Mouse (Mus musculus): ENCODE results near the gene Scml2. TPM values are rescaled to one million over a fixed set of nuclear protein-coding genes. Genes with fewer than 3 reads are reported as not detected.
"Not testable (repeated sequence)": the region's sequence is repeated elsewhere in the genome, so short reads cannot be mapped to it uniquely, and the experiment has no call there.

Gene Scml2
- total RNA-seq (2021) = 1 to 10 TPM in 1 of 2 experiments, under 1 TPM in 1; 0.38 to 1.3 TPM

DNA sequence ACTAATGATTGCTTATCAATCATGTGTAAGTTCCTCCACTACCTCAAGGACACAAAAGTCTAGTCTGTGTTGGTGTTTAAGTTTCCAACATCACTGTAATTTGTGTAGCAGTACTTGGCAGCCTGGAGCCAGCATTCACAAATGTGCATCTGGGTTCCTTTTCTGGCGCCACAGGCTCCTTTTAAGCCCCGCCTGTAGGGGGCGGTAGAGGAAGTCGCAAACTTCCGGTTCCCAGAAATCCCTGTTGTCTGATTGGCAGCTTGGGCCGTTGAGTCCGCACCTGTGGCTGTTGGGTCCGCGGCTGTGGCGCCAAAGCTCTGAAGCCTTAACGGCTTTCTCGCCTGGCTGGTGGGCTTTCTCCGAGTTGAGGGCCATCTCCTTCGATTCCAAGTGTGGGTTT lies at the start of gene Scml2:
Gene Scml2, plus strand, starts transcription at position 301 of the 400 bp plus-strand sequence.
- DNase-seq; intact Hi-C loops (cut with DNase I): not testable (repeated sequence)

DNA sequence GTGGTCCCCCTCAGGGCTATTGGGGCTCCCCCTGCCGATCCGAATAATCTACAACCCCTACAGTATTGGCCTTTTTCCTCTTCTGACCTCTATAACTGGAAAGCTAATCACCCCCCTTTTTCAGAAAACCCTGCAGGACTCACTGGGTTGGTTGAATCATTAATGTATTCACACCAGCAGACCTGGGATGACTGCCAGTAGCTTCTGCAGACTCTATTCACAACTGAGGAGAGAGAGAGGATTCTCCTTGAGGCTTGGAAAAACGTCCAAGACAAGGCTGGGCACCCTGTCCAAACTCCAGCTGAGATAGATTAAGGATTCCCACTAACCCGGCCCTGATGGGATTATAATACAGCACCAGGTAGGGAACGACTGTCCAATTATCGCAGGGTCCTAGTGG lies 41.4 kb upstream of the Scml2 start:
- intact Hi-C loops (cut with DNase I); DNase-seq: not testable (repeated sequence)

DNA sequence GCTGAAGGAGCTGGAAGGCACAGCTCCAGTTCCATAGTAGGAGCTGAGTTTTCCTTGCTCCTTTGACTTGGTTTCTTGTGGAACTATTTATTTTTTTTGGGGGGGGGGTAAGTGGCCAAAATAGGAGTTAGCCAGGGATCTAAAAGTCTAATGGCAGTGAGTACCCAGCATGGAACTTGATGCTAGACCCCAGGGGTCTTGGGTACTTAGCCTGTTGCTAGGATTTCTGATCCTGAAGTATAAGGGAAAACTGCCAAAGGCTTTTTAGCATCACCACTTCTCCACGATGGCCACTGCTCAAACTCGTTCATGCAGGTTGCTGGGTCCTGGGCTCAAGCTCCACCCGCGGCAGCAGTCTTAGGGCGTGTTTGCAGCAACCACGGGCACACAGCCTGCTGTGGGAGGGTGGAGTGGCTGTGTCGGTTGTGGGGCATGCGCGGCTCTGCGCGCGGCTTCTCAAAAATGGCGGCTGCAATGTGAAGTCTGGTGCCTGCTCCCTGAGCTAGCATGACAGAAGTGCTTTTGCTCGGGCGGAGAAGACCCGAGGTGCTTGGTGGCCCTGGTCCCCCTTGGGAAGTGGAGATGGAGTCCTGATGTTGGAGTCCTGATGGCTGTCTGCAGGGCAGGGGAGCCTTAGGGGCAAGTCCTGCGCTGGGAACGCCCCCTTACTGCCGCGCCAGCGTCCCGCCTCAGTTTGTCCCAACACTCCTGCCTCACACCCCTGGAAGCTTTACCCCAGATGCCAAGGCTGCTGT lies 45.5 kb downstream of the Scml2 start:
- intact Hi-C loops (cut with DNase I) = no loop called here

DNA sequence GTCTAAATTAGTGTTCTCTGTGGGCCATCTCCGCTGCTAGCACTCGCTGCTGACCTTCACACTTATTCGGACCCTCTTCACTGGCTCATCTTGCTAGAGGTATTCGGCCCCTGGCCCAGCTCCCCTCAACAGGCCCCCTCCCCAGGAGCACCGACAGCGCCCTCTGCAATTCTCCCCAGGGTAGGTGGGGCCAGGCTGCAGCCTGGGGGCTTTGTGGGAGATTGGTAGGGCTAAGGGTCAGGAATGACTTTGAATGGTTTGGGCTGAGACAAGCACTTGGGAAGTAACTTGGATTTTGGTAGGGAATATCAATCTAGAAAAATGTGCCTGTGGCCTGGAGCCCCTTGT lies 46.0 kb downstream of the Scml2 start:
- no peak for DNase-seq
- intact Hi-C loops (cut with DNase I) = no loop called here

More for the DNA sequence above, 45.5 kb downstream of the Scml2 start:
- peak; percentile 26 to 39 for DNase-seq

DNA sequence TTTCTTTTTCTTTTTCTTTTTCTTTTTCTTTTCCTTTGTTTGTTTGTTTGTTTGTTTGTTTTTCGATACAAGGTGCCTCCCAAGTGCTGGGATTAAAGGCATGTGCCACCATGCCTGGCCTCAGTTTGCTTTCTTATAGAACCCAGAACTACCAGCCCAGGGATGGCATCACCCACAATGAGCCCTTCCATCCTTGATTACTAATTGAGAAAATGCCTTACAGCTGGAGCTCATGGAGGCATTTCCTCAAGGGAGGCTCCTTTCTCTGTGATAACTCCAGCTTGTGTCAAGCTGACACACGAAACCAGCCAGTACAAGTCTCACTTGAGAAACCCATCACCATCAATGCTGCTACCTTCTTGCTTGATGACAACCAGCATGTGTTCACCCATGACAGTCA lies 170.2 kb downstream of the Scml2 start, which contains the start of gene Gm15262:
Gene Gm15262, plus strand, starts transcription at position 301 of the 400 bp plus-strand sequence.
- intact Hi-C loops (cut with DNase I); DNase-seq: not testable (repeated sequence)

Other genes with a start within 250 kb of the Scml2 start
- under 1 TPM in 1 of 2 experiments, not detected in 1; 0.14 TPM for gene Gja6, start 210.1 kb upstream of the Scml2 start, total RNA-seq (2021)
- 1 to 10 TPM; 5.0 to 5.9 TPM for gene Cdkl5, start 122.5 kb upstream of the Scml2 start, total RNA-seq (2021)
- not detected for gene Gm15262, start 170.3 kb downstream of the Scml2 start, total RNA-seq (2021)